Mouse (Mus musculus): ENCODE results near the gene Ust.

Ust gene

GRCm38 (mm10) chr10:8428787-8429778 is 89.5 kb downstream of the Ust start:
- no peak for DNase-seq (ENCODE audit: low spot score)

- no peak for DNase-seq (ENCODE audit: low spot score)
Measured at GRCm38 (mm10) chr10:8427671-8428364, 90.8 kb downstream of the Ust start.

GRCm38 (mm10) chr10:8419496-8420009 is 99.1 kb downstream of the Ust start:
- no peak for DNase-seq (ENCODE audit: low spot score)

- no peak for DNase-seq (ENCODE audit: low spot score)
Measured at GRCm38 (mm10) chr10:8415474-8415873, 103.2 kb downstream of the Ust start.

- DNase-seq (ENCODE audit: low spot score), result no peak
Measured at GRCm38 (mm10) chr10:8415036-8415435, 103.6 kb downstream of the Ust start.

- no peak for DNase-seq (ENCODE audit: low spot score)
Measured at GRCm38 (mm10) chr10:8405141-8405540, 113.5 kb downstream of the Ust start.

GRCm38 (mm10) chr10:8392226-8392625 is 126.4 kb downstream of the Ust start:
- DNase-seq (ENCODE audit: low spot score), result no peak

- DNase-seq (ENCODE audit: low spot score), result peak; percentile 34
Measured at GRCm38 (mm10) chr10:8391264-8391748, 127.3 kb downstream of the Ust start.

GRCm38 (mm10) chr10:8388239-8388638 is 130.4 kb downstream of the Ust start:
- DNase-seq (ENCODE audit: low spot score), result no peak

GRCm38 (mm10) chr10:8369894-8370500 is 148.6 kb downstream of the Ust start:
- no peak for DNase-seq (ENCODE audit: low spot score)

GRCm38 (mm10) chr10:8365816-8366215 is 152.8 kb downstream of the Ust start:
- no peak for DNase-seq (ENCODE audit: low spot score)

GRCm38 (mm10) chr10:8364182-8364581 is 154.4 kb downstream of the Ust start:
- no peak for DNase-seq (ENCODE audit: low spot score)

- DNase-seq (ENCODE audit: low spot score), result peak; percentile 9
Measured at GRCm38 (mm10) chr10:8363281-8363680, 155.3 kb downstream of the Ust start.

- no peak for DNase-seq (ENCODE audit: low spot score)
Measured at GRCm38 (mm10) chr10:8358286-8359045, 160.2 kb downstream of the Ust start.

- no peak for DNase-seq (ENCODE audit: low spot score)
Measured at GRCm38 (mm10) chr10:8353534-8353933, 165.1 kb downstream of the Ust start.

GRCm38 (mm10) chr10:8350626-8351025 is 168.0 kb downstream of the Ust start:
- DNase-seq (ENCODE audit: low spot score), result no peak

GRCm38 (mm10) chr10:8347497-8347896 is 171.1 kb downstream of the Ust start:
- no peak for DNase-seq (ENCODE audit: low spot score)

- DNase-seq (ENCODE audit: low spot score), result no peak
Measured at GRCm38 (mm10) chr10:8342556-8342955, 176.1 kb downstream of the Ust start.

- no peak for DNase-seq (ENCODE audit: low spot score)
Measured at GRCm38 (mm10) chr10:8339645-8340428, 178.8 kb downstream of the Ust start.

GRCm38 (mm10) chr10:8336601-8337000 is 182.0 kb downstream of the Ust start:
- no peak for DNase-seq (ENCODE audit: low spot score)

GRCm38 (mm10) chr10:8330958-8331357 is 187.7 kb downstream of the Ust start:
- DNase-seq (ENCODE audit: low spot score), result no peak

Measured in embryo, embryonic 10.5 days (tissue).